Mouse (Mus musculus): ENCODE measurements at regions not wholly inside any gene's neighbourhood (a gene's known extent, or its start where the extent isn't known, plus 50 kb on each side); places are given as distances from the start of the nearest gene placed in this dataset.

GRCm38 (mm10) chr12:106128944-106129724 lies 119.1 kb downstream of the Vrk1 start:
- DNase-seq (ENCODE audit: low spot score), result no peak

GRCm38 (mm10) chr12:106130071-106130676 lies 120.1 kb downstream of the Vrk1 start:
- no peak for DNase-seq (ENCODE audit: low spot score)

GRCm38 (mm10) chr12:106132715-106133114 lies 122.7 kb downstream of the Vrk1 start:
- DNase-seq (ENCODE audit: low spot score), result no peak

GRCm38 (mm10) chr12:106138466-106138865 lies 128.4 kb downstream of the Vrk1 start:
- DNase-seq (ENCODE audit: low spot score), result no peak

GRCm38 (mm10) chr12:106139491-106139890 lies 129.5 kb downstream of the Vrk1 start:
- no peak for DNase-seq (ENCODE audit: low spot score)

GRCm38 (mm10) chr12:106139927-106140326 lies 129.9 kb downstream of the Vrk1 start:
- no peak for DNase-seq (ENCODE audit: low spot score)

- DNase-seq (ENCODE audit: low spot score), result no peak
Measured at GRCm38 (mm10) chr12:106140671-106141070, 130.6 kb downstream of the Vrk1 start.

GRCm38 (mm10) chr12:106143548-106143947 lies 133.5 kb downstream of the Vrk1 start:
- no peak for DNase-seq (ENCODE audit: low spot score)

GRCm38 (mm10) chr12:106156837-106157236 lies 146.8 kb downstream of the Vrk1 start:
- no peak for DNase-seq (ENCODE audit: low spot score)

GRCm38 (mm10) chr12:106157827-106158226 lies 147.8 kb downstream of the Vrk1 start:
- no peak for DNase-seq (ENCODE audit: low spot score)

- DNase-seq (ENCODE audit: low spot score), result no peak
Measured at GRCm38 (mm10) chr12:106158620-106159019, 148.6 kb downstream of the Vrk1 start.

- no peak for DNase-seq (ENCODE audit: low spot score)
Measured at GRCm38 (mm10) chr12:106171301-106171700, 161.3 kb downstream of the Vrk1 start.

GRCm38 (mm10) chr12:106173211-106173610 lies 163.2 kb downstream of the Vrk1 start:
- DNase-seq (ENCODE audit: low spot score), result no peak

GRCm38 (mm10) chr12:106174070-106174980 lies 164.3 kb downstream of the Vrk1 start:
- DNase-seq (ENCODE audit: low spot score), result no peak

- DNase-seq (ENCODE audit: low spot score), result no peak
Measured at GRCm38 (mm10) chr12:106174981-106175700, 165.1 kb downstream of the Vrk1 start.

- DNase-seq (ENCODE audit: low spot score), result no peak
Measured at GRCm38 (mm10) chr12:106177302-106177701, 167.3 kb downstream of the Vrk1 start.

GRCm38 (mm10) chr12:106177861-106178260 lies 167.8 kb downstream of the Vrk1 start:
- DNase-seq (ENCODE audit: low spot score), result no peak

- no peak for DNase-seq (ENCODE audit: low spot score)
Measured at GRCm38 (mm10) chr12:106178688-106179205, 168.7 kb downstream of the Vrk1 start.

GRCm38 (mm10) chr12:106182923-106183322 lies 172.9 kb downstream of the Vrk1 start:
- no peak for DNase-seq (ENCODE audit: low spot score)

GRCm38 (mm10) chr12:106183973-106184372 lies 173.9 kb downstream of the Vrk1 start:
- no peak for DNase-seq (ENCODE audit: low spot score)

GRCm38 (mm10) chr12:106185398-106186077 lies 175.5 kb downstream of the Vrk1 start:
- no peak for DNase-seq (ENCODE audit: low spot score)

Measured in ovary, postnatal 14 days (tissue).